Mouse (Mus musculus): ENCODE results near the gene Top3b. TPM values are rescaled to one million over a fixed set of nuclear protein-coding genes. Genes with fewer than 3 reads are reported as not detected.

Top3b gene
- total RNA-seq, 1 experiment = 140 TPM

DNA sequence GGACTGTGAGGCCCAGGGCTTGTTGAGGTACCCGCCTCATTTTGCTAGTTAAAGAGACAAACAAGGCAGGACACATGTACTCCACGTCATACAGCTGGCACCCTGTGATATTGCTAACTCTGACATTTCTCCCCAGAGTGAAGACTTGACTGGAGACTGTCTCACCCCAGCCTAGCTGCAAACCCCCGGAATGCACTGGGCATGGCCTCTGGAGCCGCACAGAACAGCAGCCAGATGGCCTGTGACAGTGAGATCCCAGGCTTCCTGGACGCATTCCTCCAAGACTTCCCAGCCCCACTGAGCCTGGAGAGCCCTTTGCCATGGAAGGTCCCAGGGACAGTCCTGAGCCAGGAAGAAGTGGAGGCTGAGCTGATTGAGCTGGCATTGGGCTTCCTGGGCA is 32.7 kb downstream of the Top3b start:
- Histone ChIP-seq H3K27ac (ENCODE audit: insufficient read depth, low read depth, low read length, poor library complexity, severe bottlenecking) (no peak overlapping the region), H3K4me3 (ENCODE audit: insufficient read depth in 1 of 2, low read depth in 1 of 2, low read length in 2 of 2, poor library complexity in 1 of 2, severe bottlenecking in 1 of 2) (no peak overlapping the region), H3K4me1 (ENCODE audit: control insufficient read depth in 2 of 2, insufficient read depth in 2 of 2, low read length in 2 of 2, poor library complexity in 1 of 2) (peaks cover 0 to 4% of the 10 kb centered on the region in 2 experiments; a peak in 3 of 4 replicates), H3K9me3 (ENCODE audit: control insufficient read depth, insufficient read depth, low read depth, low read length) (no peaks in the 10 kb centered on the region), H3K9ac (ENCODE audit: insufficient read depth, low read depth, low read length, poor library complexity, severe bottlenecking) (no peak overlapping the region), H3K36me3 (ENCODE audit: control insufficient read depth, insufficient read depth, low read length, poor library complexity, severe bottlenecking) (peaks cover 29% of the 10 kb centered on the region)
- TF ChIP-seq ZC3H11A (IDR thresholded peaks at IDR 0.05; ENCODE audit: borderline replicate concordance, low read depth, low read length) (no peak), MAFK (IDR thresholded peaks at IDR 0.05; ENCODE audit: insufficient read depth, low read depth, low read length) (no peak), HCFC1 (IDR thresholded peaks at IDR 0.05; ENCODE audit: borderline replicate concordance, insufficient read depth, low read length) (no peak), CHD2 (IDR thresholded peaks at IDR 0.05; ENCODE audit: low read depth, low read length) (no peak), ZNF384 (IDR thresholded peaks at IDR 0.05; ENCODE audit: low read depth, low read length) (no peak)
- DNase-seq (ENCODE audit: low read depth, low spot score) = no peak
- in situ Hi-C loops (cut with MboI; ENCODE audit: low sequenced_read_pairs in 2 of 2, unreplicated experiment in 2 of 2) = no loop called here

DNA sequence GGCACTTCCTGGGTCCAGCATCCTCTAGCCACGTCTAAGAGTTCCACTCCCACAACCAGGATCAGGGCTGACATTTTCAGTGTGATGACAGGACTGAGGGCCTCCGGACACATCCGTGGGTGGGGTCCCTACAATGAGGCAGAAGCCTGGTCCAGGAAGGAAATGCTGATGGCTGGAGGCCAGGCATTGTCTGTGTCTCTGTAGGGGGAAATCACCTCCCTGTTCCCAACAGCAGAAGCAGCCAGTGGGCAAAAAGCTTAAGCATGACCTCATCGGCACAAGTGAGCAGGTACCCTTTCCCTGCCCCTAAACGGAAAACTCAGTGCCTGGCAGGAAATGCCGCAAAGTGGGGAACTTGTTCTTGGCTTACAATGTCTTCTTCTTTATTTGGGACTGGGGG is 37.3 kb downstream of the Top3b start:
- TF ChIP-seq MAFK (IDR thresholded peaks at IDR 0.05; ENCODE audit: insufficient read depth, low read depth, low read length) (no peak), CHD2 (IDR thresholded peaks at IDR 0.05; ENCODE audit: low read depth, low read length) (no peak), ZC3H11A (IDR thresholded peaks at IDR 0.05; ENCODE audit: borderline replicate concordance, low read depth, low read length) (no peak), HCFC1 (IDR thresholded peaks at IDR 0.05; ENCODE audit: borderline replicate concordance, insufficient read depth, low read length) (no peak), ZNF384 (IDR thresholded peaks at IDR 0.05; ENCODE audit: low read depth, low read length) (no peak)
- Histone ChIP-seq H3K27ac (ENCODE audit: insufficient read depth, low read depth, low read length, poor library complexity, severe bottlenecking) (peak overlapping the region; percentile 41; the same call in 1 of the 2 replicates), H3K9me3 (ENCODE audit: control insufficient read depth, insufficient read depth, low read depth, low read length) (no peaks in the 10 kb centered on the region)

DNA sequence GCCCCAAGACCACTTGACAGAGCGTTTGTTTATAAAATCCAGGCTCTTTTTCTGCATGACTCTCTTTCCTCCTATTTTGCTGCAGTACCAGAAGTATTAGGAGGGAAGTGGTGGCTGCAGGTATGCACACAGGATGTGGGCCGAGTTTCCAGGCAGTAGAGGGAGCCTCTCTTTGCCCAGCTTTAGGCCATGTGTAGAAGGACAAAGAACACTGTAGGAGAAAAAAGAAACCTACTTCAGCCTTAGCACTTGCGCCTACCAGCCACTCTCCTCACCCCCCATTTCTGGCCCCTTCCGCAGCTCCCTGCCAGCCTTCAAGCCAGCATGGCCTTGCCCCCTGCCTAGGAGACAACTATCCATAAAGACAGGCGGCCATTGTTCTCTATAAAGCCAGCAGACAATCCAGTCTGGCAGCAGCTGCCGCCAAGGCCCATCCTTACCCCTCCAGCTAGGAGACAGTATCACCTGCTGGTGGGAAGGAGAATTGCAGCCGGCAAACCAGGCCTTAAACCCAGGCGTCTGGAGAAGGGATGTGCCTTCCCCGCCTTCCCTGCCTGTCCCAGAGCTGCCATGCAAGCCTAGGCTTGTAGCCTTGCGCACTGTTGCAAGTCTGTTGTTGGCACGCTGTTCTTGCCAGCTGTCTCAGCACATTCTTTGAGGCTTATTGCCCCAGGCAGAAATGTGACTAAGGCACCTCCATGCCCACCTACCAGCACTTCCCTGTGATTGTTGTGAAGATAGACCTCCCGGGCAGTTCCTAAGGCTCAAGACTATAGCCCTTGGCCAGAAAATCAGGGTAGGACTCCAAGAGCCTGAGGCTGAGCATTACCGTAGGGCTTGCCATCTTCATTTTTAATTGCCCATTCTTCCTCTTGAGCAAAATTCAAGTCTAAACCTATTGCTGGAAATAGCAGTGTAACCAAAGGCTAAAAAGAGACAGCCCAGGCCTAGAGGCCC is 41.4 kb downstream of the Top3b start:
- no peak for TF ChIP-seq ZNF384 (IDR thresholded peaks at IDR 0.05; ENCODE audit: low read depth, low read length)
- no peak for TF ChIP-seq CHD2 (IDR thresholded peaks at IDR 0.05; ENCODE audit: low read depth, low read length)
- TF ChIP-seq HCFC1 (IDR thresholded peaks at IDR 0.05; ENCODE audit: borderline replicate concordance, insufficient read depth, low read length) = peak; percentile 62; the same call in 1 of the 2 replicates
- 0 out of 2 replicates have a peak, but pooled peaks have one; percentile 30 for TF ChIP-seq MAFK (IDR thresholded peaks at IDR 0.05; ENCODE audit: insufficient read depth, low read depth, low read length)
- peak; percentile 84 for TF ChIP-seq ZC3H11A (IDR thresholded peaks at IDR 0.05; ENCODE audit: borderline replicate concordance, low read depth, low read length)
- peak overlapping the region; percentile 68 for H3K27ac ChIP-seq (ENCODE audit: insufficient read depth, low read depth, low read length, poor library complexity, severe bottlenecking)

More for the DNA sequence above, 37.3 kb downstream of the Top3b start:
- H3K4me3 ChIP-seq (ENCODE audit: insufficient read depth in 1 of 2, low read depth in 1 of 2, low read length in 2 of 2, poor library complexity in 1 of 2, severe bottlenecking in 1 of 2) = no peak overlapping the region
- peaks cover 44% of the 10 kb centered on the region for H3K36me3 ChIP-seq (ENCODE audit: control insufficient read depth, insufficient read depth, low read length, poor library complexity, severe bottlenecking)
- peaks cover 0 to 21% of the 10 kb centered on the region in 2 experiments; a peak in 3 of 4 replicates for H3K4me1 ChIP-seq (ENCODE audit: control insufficient read depth in 2 of 2, insufficient read depth in 2 of 2, low read length in 2 of 2, poor library complexity in 1 of 2)
- in situ Hi-C loops (cut with MboI; ENCODE audit: low sequenced_read_pairs in 2 of 2, unreplicated experiment in 2 of 2) = no loop called here
- no peak overlapping the region; the same call in 1 of the 2 replicates for H3K9ac ChIP-seq (ENCODE audit: insufficient read depth, low read depth, low read length, poor library complexity, severe bottlenecking)
- DNase-seq (ENCODE audit: low read depth, low spot score) = no peak

DNA sequence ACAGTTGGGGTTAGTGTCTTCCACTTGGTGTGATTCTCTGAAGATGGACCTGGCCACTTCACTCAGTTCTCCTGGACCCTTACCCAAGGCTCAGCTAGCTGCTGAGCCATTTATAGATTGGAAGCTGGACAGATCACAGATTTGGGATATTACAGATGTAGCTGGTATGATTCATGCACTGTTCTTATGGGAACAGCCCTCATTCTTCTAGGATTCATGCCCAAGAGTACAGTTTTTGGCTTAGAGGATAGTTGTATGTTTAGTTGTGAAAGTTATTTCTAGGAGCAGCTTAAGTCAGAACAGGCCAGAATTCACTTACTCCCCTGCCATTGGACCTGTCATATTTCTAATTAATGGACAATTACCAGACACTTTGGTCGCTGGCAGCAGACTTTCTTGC is 42.9 kb downstream of the Top3b start:
- no peak for TF ChIP-seq MAFK (IDR thresholded peaks at IDR 0.05; ENCODE audit: insufficient read depth, low read depth, low read length)
- no peak overlapping the region for H3K9ac ChIP-seq (ENCODE audit: insufficient read depth, low read depth, low read length, poor library complexity, severe bottlenecking)
- no peak overlapping the region for H3K4me3 ChIP-seq (ENCODE audit: insufficient read depth in 1 of 2, low read depth in 1 of 2, low read length in 2 of 2, poor library complexity in 1 of 2, severe bottlenecking in 1 of 2)
- in situ Hi-C loops (cut with MboI; ENCODE audit: low sequenced_read_pairs in 2 of 2, unreplicated experiment in 2 of 2) = no loop called here
- DNase-seq (ENCODE audit: low read depth, low spot score) = no peak
- H3K9me3 ChIP-seq (ENCODE audit: control insufficient read depth, insufficient read depth, low read depth, low read length) = no peaks in the 10 kb centered on the region
- no peak overlapping the region for H3K27ac ChIP-seq (ENCODE audit: insufficient read depth, low read depth, low read length, poor library complexity, severe bottlenecking)
- peaks cover 0 to 15% of the 10 kb centered on the region in 2 experiments; a peak in 2 of 4 replicates for H3K4me1 ChIP-seq (ENCODE audit: control insufficient read depth in 2 of 2, insufficient read depth in 2 of 2, low read length in 2 of 2, poor library complexity in 1 of 2)
- H3K36me3 ChIP-seq (ENCODE audit: control insufficient read depth, insufficient read depth, low read length, poor library complexity, severe bottlenecking) = peaks cover 60% of the 10 kb centered on the region

More for the DNA sequence above, 41.4 kb downstream of the Top3b start:
- Histone ChIP-seq H3K4me1 (ENCODE audit: control insufficient read depth in 2 of 2, insufficient read depth in 2 of 2, low read length in 2 of 2, poor library complexity in 1 of 2) (peaks cover 0 to 21% of the 10 kb centered on the region in 2 experiments; a peak in 3 of 4 replicates), H3K4me3 (ENCODE audit: insufficient read depth in 1 of 2, low read depth in 1 of 2, low read length in 2 of 2, poor library complexity in 1 of 2, severe bottlenecking in 1 of 2) (no peak overlapping the region), H3K36me3 (ENCODE audit: control insufficient read depth, insufficient read depth, low read length, poor library complexity, severe bottlenecking) (peaks cover 47% of the 10 kb centered on the region), H3K9ac (ENCODE audit: insufficient read depth, low read depth, low read length, poor library complexity, severe bottlenecking) (peak overlapping the region; percentile 60; the same call in 1 of the 2 replicates), H3K9me3 (ENCODE audit: control insufficient read depth, insufficient read depth, low read depth, low read length) (no peaks in the 10 kb centered on the region)
- DNase-seq (ENCODE audit: low read depth, low spot score) = peak; percentile 89
- in situ Hi-C loops (cut with MboI; ENCODE audit: low sequenced_read_pairs in 2 of 2, unreplicated experiment in 2 of 2) = no loop called here
